Mouse (Mus musculus): ENCODE measurements around the gene Ero1l. TPM values are rescaled to one million over a fixed set of nuclear protein-coding genes. Genes with fewer than 3 reads are reported as not detected.

Ero1l gene
- polyA plus RNA-seq, 1 experiment, result 3.5 TPM

- Histone ChIP-seq H3K4me1 (ENCODE audit: control insufficient read depth, insufficient read depth, insufficient read length) (no peaks in the 10 kb centered on the region), H3K27ac (ENCODE audit: insufficient read depth, low read length) (peak overlapping the region; percentile 12; the same call in 1 of the 2 replicates), H3K27me3 (ENCODE audit: control insufficient read depth, insufficient read depth, low read length) (no peaks in the 10 kb centered on the region), H3K36me3 (ENCODE audit: control insufficient read depth, insufficient read depth, low read length) (peaks cover 2% of the 10 kb centered on the region), H3K4me3 (ENCODE audit: extremely low read depth, insufficient read depth, insufficient read length) (peak overlapping the region; percentile 20; the same call in 1 of the 2 replicates)
- 19% methylated on average over 8 of the region's 8 CpGs for WGBS
- TF ChIP-seq CTCF (IDR thresholded peaks at IDR 0.05; ENCODE audit: extremely low read depth, insufficient read depth, insufficient read length, insufficient replicate concordance) (no peak), POLR2A (IDR thresholded peaks at IDR 0.05; ENCODE audit: low read depth, low read length) (no peak)
- DNase-seq (ENCODE audit: low read depth in 1 of 2, low spot score in 2 of 2), result no peak
Observed at GRCm38 (mm10) chr14:45329018-45329588, 10.5 kb upstream of the Ero1l start.

GRCm38 (mm10) chr14:45328072-45328713 lies 9.6 kb upstream of the Ero1l start:
- no peaks in the 10 kb centered on the region for H3K27me3 ChIP-seq (ENCODE audit: control insufficient read depth, insufficient read depth, low read length)
- TF ChIP-seq CTCF (IDR thresholded peaks at IDR 0.05; ENCODE audit: extremely low read depth, insufficient read depth, insufficient read length, insufficient replicate concordance) (no peak), POLR2A (IDR thresholded peaks at IDR 0.05; ENCODE audit: low read depth, low read length) (no peak)
- no peak overlapping the region for H3K27ac ChIP-seq (ENCODE audit: insufficient read depth, low read length)
- H3K36me3 ChIP-seq (ENCODE audit: control insufficient read depth, insufficient read depth, low read length), result no peaks in the 10 kb centered on the region; the same call in none of the 2 replicates
- H3K4me1 ChIP-seq (ENCODE audit: control insufficient read depth, insufficient read depth, insufficient read length), result no peaks in the 10 kb centered on the region
- no peak for DNase-seq (ENCODE audit: low read depth in 1 of 2, low spot score in 2 of 2)
- 65% methylated on average over 4 of the region's 4 CpGs for WGBS
- H3K4me3 ChIP-seq (ENCODE audit: extremely low read depth, insufficient read depth, insufficient read length), result no peak overlapping the region

- Histone ChIP-seq H3K4me3 (ENCODE audit: extremely low read depth, insufficient read depth, insufficient read length) (no peak overlapping the region), H3K27ac (ENCODE audit: insufficient read depth, low read length) (no peak overlapping the region), H3K27me3 (ENCODE audit: control insufficient read depth, insufficient read depth, low read length) (no peaks in the 10 kb centered on the region), H3K4me1 (ENCODE audit: control insufficient read depth, insufficient read depth, insufficient read length) (no peaks in the 10 kb centered on the region), H3K36me3 (ENCODE audit: control insufficient read depth, insufficient read depth, low read length) (no peaks in the 10 kb centered on the region)
- no peak for DNase-seq (ENCODE audit: low read depth in 1 of 2, low spot score in 2 of 2)
- TF ChIP-seq POLR2A (IDR thresholded peaks at IDR 0.05; ENCODE audit: low read depth, low read length), result no peak
- no peak for TF ChIP-seq CTCF (IDR thresholded peaks at IDR 0.05; ENCODE audit: extremely low read depth, insufficient read depth, insufficient read length, insufficient replicate concordance)
Observed at GRCm38 (mm10) chr14:45325471-45325870, 6.9 kb upstream of the Ero1l start.

- Histone ChIP-seq H3K27me3 (ENCODE audit: control insufficient read depth, insufficient read depth, low read length) (no peaks in the 10 kb centered on the region), H3K36me3 (ENCODE audit: control insufficient read depth, insufficient read depth, low read length) (no peaks in the 10 kb centered on the region), H3K4me3 (ENCODE audit: extremely low read depth, insufficient read depth, insufficient read length) (no peak overlapping the region), H3K4me1 (ENCODE audit: control insufficient read depth, insufficient read depth, insufficient read length) (no peaks in the 10 kb centered on the region), H3K27ac (ENCODE audit: insufficient read depth, low read length) (no peak overlapping the region)
- no peak for DNase-seq (ENCODE audit: low read depth in 1 of 2, low spot score in 2 of 2)
- 86% methylated on average over 3 of the region's 3 CpGs for WGBS
- TF ChIP-seq CTCF (IDR thresholded peaks at IDR 0.05; ENCODE audit: extremely low read depth, insufficient read depth, insufficient read length, insufficient replicate concordance), result no peak
- no peak for TF ChIP-seq POLR2A (IDR thresholded peaks at IDR 0.05; ENCODE audit: low read depth, low read length)
Observed at GRCm38 (mm10) chr14:45323320-45323719, 4.7 kb upstream of the Ero1l start.

GRCm38 (mm10) chr14:45322450-45322849 lies 3.9 kb upstream of the Ero1l start:
- TF ChIP-seq CTCF (IDR thresholded peaks at IDR 0.05; ENCODE audit: extremely low read depth, insufficient read depth, insufficient read length, insufficient replicate concordance), result no peak
- no peak for TF ChIP-seq POLR2A (IDR thresholded peaks at IDR 0.05; ENCODE audit: low read depth, low read length)
- no peaks in the 10 kb centered on the region for H3K27me3 ChIP-seq (ENCODE audit: control insufficient read depth, insufficient read depth, low read length)
- H3K4me3 ChIP-seq (ENCODE audit: extremely low read depth, insufficient read depth, insufficient read length), result no peak overlapping the region
- H3K27ac ChIP-seq (ENCODE audit: insufficient read depth, low read length), result no peak overlapping the region
- DNase-seq (ENCODE audit: low read depth in 1 of 2, low spot score in 2 of 2), result no peak
- H3K4me1 ChIP-seq (ENCODE audit: control insufficient read depth, insufficient read depth, insufficient read length), result no peaks in the 10 kb centered on the region
- no peaks in the 10 kb centered on the region for H3K36me3 ChIP-seq (ENCODE audit: control insufficient read depth, insufficient read depth, low read length)
- WGBS, result 77% methylated on average over 2 of the region's 2 CpGs

GRCm38 (mm10) chr14:45321622-45322021 lies 3.1 kb upstream of the Ero1l start:
- 68% methylated on average over 5 of the region's 5 CpGs for WGBS
- no peak for DNase-seq (ENCODE audit: low read depth in 1 of 2, low spot score in 2 of 2)

GRCm38 (mm10) chr14:45321067-45321466 lies 2.5 kb upstream of the Ero1l start:
- H3K4me1 ChIP-seq (ENCODE audit: control insufficient read depth, insufficient read depth, insufficient read length), result no peaks in the 10 kb centered on the region; the same call in 1 of the 2 replicates

More at GRCm38 (mm10) chr14:45321622-45322021, 3.1 kb upstream of the Ero1l start:
- TF ChIP-seq POLR2A (IDR thresholded peaks at IDR 0.05; ENCODE audit: low read depth, low read length) (no peak), CTCF (IDR thresholded peaks at IDR 0.05; ENCODE audit: extremely low read depth, insufficient read depth, insufficient read length, insufficient replicate concordance) (no peak)
- H3K36me3 ChIP-seq (ENCODE audit: control insufficient read depth, insufficient read depth, low read length), result no peaks in the 10 kb centered on the region
- no peak overlapping the region for H3K4me3 ChIP-seq (ENCODE audit: extremely low read depth, insufficient read depth, insufficient read length)
- H3K4me1 ChIP-seq (ENCODE audit: control insufficient read depth, insufficient read depth, insufficient read length), result no peaks in the 10 kb centered on the region; the same call in 1 of the 2 replicates
- no peaks in the 10 kb centered on the region for H3K27me3 ChIP-seq (ENCODE audit: control insufficient read depth, insufficient read depth, low read length)
- H3K27ac ChIP-seq (ENCODE audit: insufficient read depth, low read length), result no peak overlapping the region

More at GRCm38 (mm10) chr14:45321067-45321466, 2.5 kb upstream of the Ero1l start:
- Histone ChIP-seq H3K27ac (ENCODE audit: insufficient read depth, low read length) (no peak overlapping the region), H3K27me3 (ENCODE audit: control insufficient read depth, insufficient read depth, low read length) (no peaks in the 10 kb centered on the region), H3K36me3 (ENCODE audit: control insufficient read depth, insufficient read depth, low read length) (no peaks in the 10 kb centered on the region), H3K4me3 (ENCODE audit: extremely low read depth, insufficient read depth, insufficient read length) (no peak overlapping the region)
- WGBS, result 91% methylated on average over 3 of the region's 3 CpGs
- DNase-seq (ENCODE audit: low read depth in 1 of 2, low spot score in 2 of 2), result no peak
- no peak for TF ChIP-seq CTCF (IDR thresholded peaks at IDR 0.05; ENCODE audit: extremely low read depth, insufficient read depth, insufficient read length, insufficient replicate concordance)
- TF ChIP-seq POLR2A (IDR thresholded peaks at IDR 0.05; ENCODE audit: low read depth, low read length), result no peak
